Mouse (Mus musculus): ENCODE measurements around the gene Pzp. TPM values are rescaled to one million over a fixed set of nuclear protein-coding genes. Genes with fewer than 3 reads are reported as not detected.

Gene Pzp
- polyA plus RNA-seq, 1 experiment, result 0.02 TPM

- no peak for DNase-seq (ENCODE audit: low read depth, low spot score)
- 1% methylated on average over 67 of the region's 67 CpGs for WGBS
Measured at GRCm38 (mm10) chr6:128438317-128438870, 88.1 kb downstream of the Pzp start, which contains the start of gene Fkbp4. TSS of gene Fkbp4 (minus strand) at chr6:128438677.

DNA sequence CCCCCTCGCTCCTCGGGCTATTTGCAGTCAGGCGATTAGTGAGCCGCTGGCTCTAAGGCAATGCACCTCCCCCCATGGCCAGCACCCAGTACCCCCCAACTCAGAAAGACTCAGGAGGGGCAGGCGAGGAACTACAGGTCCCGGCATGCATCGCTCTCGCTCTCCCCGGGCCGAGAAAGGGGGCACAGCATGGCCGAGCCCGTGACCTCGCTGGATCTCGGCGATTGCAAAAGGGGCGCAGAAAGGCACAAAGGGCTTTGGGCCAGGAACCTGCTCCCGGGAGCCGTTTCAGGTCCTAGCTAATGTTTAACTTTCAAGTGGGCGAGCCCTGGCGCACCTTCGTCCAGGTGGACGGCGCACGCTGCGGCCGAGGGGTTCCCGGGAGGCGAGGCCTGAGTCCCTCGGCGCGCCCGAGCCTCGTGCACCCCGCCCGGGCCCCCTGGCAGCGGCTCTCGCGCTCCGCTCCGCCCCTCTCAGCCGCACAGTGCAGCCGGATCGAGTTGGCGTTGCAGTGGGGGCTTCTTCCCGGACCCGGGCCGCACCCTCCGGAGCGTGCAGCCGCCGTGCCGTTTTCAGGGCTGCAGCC is 88.7 kb downstream of the Pzp start:
- under 1% methylated on average over 52 of the region's 52 CpGs for WGBS
- no peak for DNase-seq (ENCODE audit: low read depth, low spot score)

- no peak for DNase-seq (ENCODE audit: low read depth, low spot score)
- 5% methylated on average over 10 of the region's 10 CpGs for WGBS
Measured at GRCm38 (mm10) chr6:128437288-128437687, 89.2 kb downstream of the Pzp start.

GRCm38 (mm10) chr6:128436356-128437005 is 90.0 kb downstream of the Pzp start:
- 64% methylated on average over 8 of the region's 8 CpGs for WGBS
- DNase-seq (ENCODE audit: low read depth, low spot score), result no peak

DNA sequence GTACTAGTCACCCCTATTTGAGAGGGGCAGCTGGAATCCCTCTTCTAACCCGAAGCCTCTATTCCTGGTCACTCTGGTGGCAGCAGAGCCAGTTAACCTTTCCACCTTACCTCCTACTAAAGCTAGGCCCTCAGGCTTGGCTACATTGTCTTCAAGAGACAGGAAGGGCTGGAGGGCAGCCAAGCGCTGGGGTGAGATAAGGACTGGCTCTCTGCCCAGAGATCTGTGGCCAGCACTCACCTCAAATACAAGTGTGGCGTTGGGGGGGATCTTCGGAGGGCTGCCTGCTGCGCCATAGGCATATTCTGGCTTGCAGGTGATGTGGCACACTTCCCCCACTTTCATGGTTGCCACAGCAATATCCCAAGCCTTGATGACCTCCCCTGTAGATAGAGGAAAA is 91.0 kb downstream of the Pzp start:
- no peak for DNase-seq (ENCODE audit: low read depth, low spot score)
- 30% methylated on average over 5 of the region's 5 CpGs for WGBS

Other genes with a start within 250 kb of the Pzp start
- gene Tead4, start 225.9 kb downstream of the Pzp start, polyA plus RNA-seq (2012; rRNA removed), result 0.77 and 0.84 TPM in 2 replicates
- 4.0 and 4.7 TPM in 2 replicates for gene Tulp3, start 170.9 kb downstream of the Pzp start, polyA plus RNA-seq (2012; rRNA removed)
- 16.7 and 21.3 TPM in 2 replicates for gene Rhno1, start 163.8 kb downstream of the Pzp start, polyA plus RNA-seq (2012; rRNA removed)
- 24.8 and 30.4 TPM in 2 replicates for gene Foxm1, start 163.8 kb downstream of the Pzp start, polyA plus RNA-seq (2012; rRNA removed)
- gene Tex52, start 151.3 kb downstream of the Pzp start, polyA plus RNA-seq (2012; rRNA removed), result 0.06 and 0.22 TPM in 2 replicates
- gene Gm44596, start 151.2 kb downstream of the Pzp start, polyA plus RNA-seq (2012; rRNA removed), result not detected in 2 replicates
- 0.51 and 0.69 TPM in 2 replicates for gene Nrip2, start 127.4 kb downstream of the Pzp start, polyA plus RNA-seq (2012; rRNA removed)
- 18.7 and 19.3 TPM in 2 replicates for gene Itfg2, start 101.8 kb downstream of the Pzp start, polyA plus RNA-seq (2012; rRNA removed)
- gene Fkbp4, start 88.0 kb downstream of the Pzp start, polyA plus RNA-seq (2012; rRNA removed), result 162 and 189 TPM in 2 replicates
- gene A2ml1, start 54.9 kb upstream of the Pzp start, polyA plus RNA-seq (2012; rRNA removed), result 0.24 and 0.71 TPM in 2 replicates
- 0.30 and 0.41 TPM in 2 replicates for gene Klrb1a, start 96.8 kb upstream of the Pzp start, polyA plus RNA-seq (2012; rRNA removed)
- 252 and 368 TPM in 2 replicates for gene Clec2h, start 135.7 kb upstream of the Pzp start, polyA plus RNA-seq (2012; rRNA removed)
- gene Klrb1, start 196.3 kb upstream of the Pzp start, polyA plus RNA-seq (2012; rRNA removed), result 0.26 and 0.27 TPM in 2 replicates

Data from large intestine, adult 2 months (tissue).